In genomic region chr9:47364762-47365161, GRCm38 (mm10) we compare ENCODE assay signal across 18 mouse cellular contexts.
"Had no signal": no experiment of that assay in that cellular context is flagged by ENCODE, and none has a peak within 500 bp of the region (broad histone marks: within the 10 kb centered on the region; RNA-seq: fewer than 3 reads in every experiment).

No protein-coding gene starts in this region.

- H3K36me3 ChIP-seq: liver, embryonic 13.5 days; liver, embryonic 15.5 days; midbrain, embryonic 13.5 days; midbrain, embryonic 15.5 days; neural tube, embryonic 12.5 days; stomach, embryonic 15.5 days had no signal

- H3K9ac ChIP-seq: liver, embryonic 13.5 days; liver, embryonic 15.5 days; liver, postnatal 0 days; midbrain, embryonic 13.5 days; midbrain, embryonic 15.5 days; neural tube, embryonic 12.5 days; stomach, embryonic 15.5 days had no signal

- H3K9me3 ChIP-seq: liver, embryonic 13.5 days; liver, embryonic 15.5 days; midbrain, embryonic 13.5 days; midbrain, embryonic 15.5 days; neural tube, embryonic 12.5 days; stomach, embryonic 15.5 days had no signal

- H3K4me1 ChIP-seq: liver, embryonic 15.5 days; megakaryocyte, embryonic 14.5 days had no signal

- H3K27ac ChIP-seq: liver, embryonic 13.5 days; liver, embryonic 15.5 days; macrophage; midbrain, embryonic 13.5 days; midbrain, embryonic 15.5 days; neural tube, embryonic 12.5 days; stomach, embryonic 15.5 days; stomach, postnatal 0 days had no signal

- DNase-seq: liver; liver, embryonic 13.5 days; liver, postnatal 0 days; lung, postnatal 10 days; right cerebral cortex, postnatal 14 days; thymus, adult 2 months; thymus, postnatal 25 days; thymus, postnatal 4 days had no signal

- H3K4me3 ChIP-seq: liver, embryonic 13.5 days; liver, embryonic 15.5 days; megakaryocyte, embryonic 14.5 days; midbrain, embryonic 13.5 days; midbrain, embryonic 15.5 days; neural tube, embryonic 12.5 days; stomach, embryonic 15.5 days had no signal

- H3K4me2 ChIP-seq: liver, embryonic 11.5 days; liver, embryonic 13.5 days; liver, embryonic 15.5 days; midbrain, embryonic 11.5 days; midbrain, embryonic 13.5 days; midbrain, embryonic 15.5 days; neural tube, embryonic 12.5 days; stomach, embryonic 15.5 days had no signal

- ATAC-seq: liver, postnatal 0 days; midbrain, embryonic 13.5 days; midbrain, embryonic 15.5 days had no signal
